ENCODE assay signal across 25 mouse cellular contexts in the genomic region with DNA sequence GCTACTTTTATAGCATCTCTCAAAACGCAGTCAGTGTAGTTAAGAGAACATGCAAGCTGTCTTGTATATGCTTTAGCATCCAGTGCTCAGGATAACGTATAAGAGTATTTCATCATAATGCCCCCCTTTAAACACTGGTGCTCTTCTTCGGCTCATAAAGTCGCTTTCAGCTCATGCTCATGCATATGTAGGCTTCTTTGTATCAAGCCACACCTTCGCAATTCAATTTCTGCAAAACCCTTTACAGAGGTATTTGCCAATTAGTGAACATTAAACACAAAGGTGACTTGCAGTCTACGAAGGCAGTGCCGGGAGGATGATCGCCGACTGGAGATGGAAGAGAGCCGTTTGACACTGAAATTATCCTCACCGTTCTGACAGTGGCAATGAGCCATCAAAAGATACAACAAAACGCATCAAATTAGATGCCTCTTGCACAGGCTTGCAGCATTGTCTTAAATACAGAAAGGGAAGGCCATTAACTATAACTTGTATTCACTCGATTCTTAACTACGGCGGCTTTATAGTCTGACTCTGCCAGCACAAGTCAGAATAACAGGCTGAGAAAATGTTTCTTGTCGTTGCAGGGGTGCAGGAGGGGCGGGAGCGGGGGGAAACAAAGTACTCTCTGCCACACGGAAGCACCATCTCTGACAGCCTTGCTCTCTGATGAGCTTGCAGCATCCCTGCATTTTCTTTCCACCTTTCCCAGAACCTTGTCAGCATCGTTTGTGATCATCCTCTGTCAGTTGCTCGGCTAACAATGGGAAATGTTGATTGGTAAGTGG.
A peak's percentile ranks its signal among the peaks of the same experiment; 100 is the strongest.
DNase-seq lines count a peak whose midpoint lies in the region; ATAC-seq lines count a peak whose summit lies in the region.
"Had no signal": no experiment of that assay in that cellular context is flagged by ENCODE, and none has a peak within 500 bp of the region (broad histone marks: within the 10 kb centered on the region; RNA-seq: fewer than 3 reads in every experiment).

No protein-coding gene starts in this region.

- peaks cover 16% of the 10 kb centered on the region for H3K4me1 ChIP-seq in forebrain, embryonic 13.5 days
- H3K4me1 ChIP-seq in forebrain, embryonic 10.5 days, result peaks cover 18% of the 10 kb centered on the region
- no peaks in the 10 kb centered on the region for H3K4me1 ChIP-seq in midbrain, embryonic 14.5 days (ENCODE audit: control insufficient read depth, insufficient read depth, low read length)
- H3K4me1 ChIP-seq in midbrain, embryonic 10.5 days, result 0 out of 2 replicates have a peak, but pooled peaks cover 2% of the 10 kb centered on the region
- peaks cover 7% of the 10 kb centered on the region; the same call in 1 of the 2 replicates for H3K4me1 ChIP-seq in hindbrain, embryonic 16.5 days (ENCODE audit: control insufficient read depth, insufficient read depth, low read depth, low read length)
- H3K4me1 ChIP-seq: stomach, embryonic 15.5 days had no signal

- peak overlapping the region; percentile 36 for H3K4me2 ChIP-seq in forebrain, embryonic 13.5 days
- 0 out of 2 replicates have a peak overlapping the region, but pooled peaks have one; percentile 6 for H3K4me2 ChIP-seq in midbrain, embryonic 14.5 days (ENCODE audit: low read length)
- peak overlapping the region; percentile 23; the same call in 1 of the 2 replicates for H3K4me2 ChIP-seq in hindbrain, embryonic 16.5 days (ENCODE audit: low read length)
- H3K4me2 ChIP-seq: stomach, embryonic 15.5 days had no signal

- no peak overlapping the region for H3K4me3 ChIP-seq in forebrain, embryonic 13.5 days
- no peak overlapping the region for H3K4me3 ChIP-seq in forebrain, embryonic 10.5 days
- no peak overlapping the region for H3K4me3 ChIP-seq in midbrain, embryonic 14.5 days (replicated peaks; ENCODE audit: low read depth, low read length)
- H3K4me3 ChIP-seq in midbrain, embryonic 10.5 days, result no peak overlapping the region
- H3K4me3 ChIP-seq in hindbrain, embryonic 16.5 days (ENCODE audit: low read length), result no peak overlapping the region
- H3K4me3 ChIP-seq: embryonic facial prominence, embryonic 10.5 days; layer of hippocampus, adult 2 months; stomach, embryonic 15.5 days had no signal

- peak overlapping the region; percentile 37 for H3K27ac ChIP-seq in forebrain, embryonic 13.5 days
- no peak overlapping the region for H3K27ac ChIP-seq in forebrain, embryonic 10.5 days
- peak overlapping the region; percentile 60 for H3K27ac ChIP-seq in midbrain, embryonic 14.5 days (replicated peaks; ENCODE audit: low read depth, low read length)
- H3K27ac ChIP-seq in midbrain, embryonic 10.5 days (replicated peaks), result no peak overlapping the region
- H3K27ac ChIP-seq in hindbrain, embryonic 16.5 days (ENCODE audit: low read depth, low read length), result peak overlapping the region; percentile 12; the same call in 1 of the 2 replicates
- H3K27ac ChIP-seq: embryonic facial prominence, embryonic 10.5 days; layer of hippocampus, adult 2 months; stomach, embryonic 15.5 days had no signal

- WGBS in forebrain, embryonic 13.5 days, result 34% methylated on average over 21 of the region's 21 CpGs
- 78% methylated on average over 21 of the region's 21 CpGs for WGBS in forebrain, embryonic 10.5 days
- WGBS in midbrain, embryonic 14.5 days, result 59% methylated on average over 21 of the region's 21 CpGs
- WGBS in midbrain, embryonic 10.5 days, result 84% methylated on average over 21 of the region's 21 CpGs
- WGBS in hindbrain, embryonic 16.5 days, result 53% methylated on average over 21 of the region's 21 CpGs

- no peaks in the 10 kb centered on the region for H3K27me3 ChIP-seq in forebrain, embryonic 13.5 days
- H3K27me3 ChIP-seq in forebrain, embryonic 10.5 days (ENCODE audit: poor library complexity, severe bottlenecking), result no peaks in the 10 kb centered on the region; the same call in 1 of the 2 replicates
- no peaks in the 10 kb centered on the region for H3K27me3 ChIP-seq in midbrain, embryonic 14.5 days (ENCODE audit: control insufficient read depth, insufficient read depth, low read length)
- no peaks in the 10 kb centered on the region for H3K27me3 ChIP-seq in midbrain, embryonic 10.5 days (ENCODE audit: low read depth, poor library complexity, severe bottlenecking)
- H3K27me3 ChIP-seq in hindbrain, embryonic 16.5 days (replicated peaks; ENCODE audit: control insufficient read depth, insufficient read depth, low read length), result no peaks in the 10 kb centered on the region
- H3K27me3 ChIP-seq: Patski; stomach, embryonic 15.5 days had no signal

- ATAC-seq in forebrain, embryonic 13.5 days, result peak; percentile 38; the same call in 1 of the 2 replicates
- ATAC-seq in midbrain, embryonic 14.5 days (ENCODE audit: low FRiP score, low TSS enrichment), result no peak
- ATAC-seq in hindbrain, embryonic 16.5 days, result no peak
- no peak for ATAC-seq in activated CD4-positive, CD25-positive, alpha-beta regulatory T cell, adult 4 months
- ATAC-seq: CD4-positive, CD25-positive, alpha-beta regulatory T cell, adult 4 months; inflammation-experienced regulatory T-cells, adult 6 months; lung, postnatal 0 days; Patski had no signal

- no peaks in the 10 kb centered on the region for H3K36me3 ChIP-seq in forebrain, embryonic 13.5 days (ENCODE audit: poor library complexity, severe bottlenecking)
- H3K36me3 ChIP-seq in forebrain, embryonic 10.5 days (replicated peaks), result no peaks in the 10 kb centered on the region
- H3K36me3 ChIP-seq in midbrain, embryonic 14.5 days (ENCODE audit: control insufficient read depth, insufficient read depth, low read length), result no peaks in the 10 kb centered on the region
- H3K36me3 ChIP-seq in midbrain, embryonic 10.5 days, result no peaks in the 10 kb centered on the region
- H3K36me3 ChIP-seq in hindbrain, embryonic 16.5 days (ENCODE audit: control insufficient read depth, insufficient read depth, low read length), result no peaks in the 10 kb centered on the region
- H3K36me3 ChIP-seq: embryonic facial prominence, embryonic 10.5 days; stomach, embryonic 15.5 days had no signal

- DNase-seq in forebrain, embryonic 10.5 days (ENCODE audit: extremely low spot score, low spot score), result no peak
- DNase-seq in midbrain, embryonic 14.5 days, result peak; percentile 46
- DNase-seq in midbrain, embryonic 10.5 days (ENCODE audit: low spot score), result no peak
- DNase-seq in retina, postnatal 1 day, result peak; percentile 25
- no peak for DNase-seq in cerebellum, adult 9-10 months
- DNase-seq: adrenal gland, postnatal 25 days; cerebellum, adult 8-10 months; gastrocnemius, postnatal 36 days; heart, postnatal 10 days; kidney, adult 2 months; kidney, postnatal 10 days; left cerebral cortex, postnatal 4 days; liver; thymus, adult 18-20 months; thymus, postnatal 4 days had no signal

- no peaks in the 10 kb centered on the region for H3K9me3 ChIP-seq in forebrain, embryonic 13.5 days (replicated peaks)
- no peaks in the 10 kb centered on the region for H3K9me3 ChIP-seq in forebrain, embryonic 10.5 days
- no peaks in the 10 kb centered on the region for H3K9me3 ChIP-seq in midbrain, embryonic 14.5 days (ENCODE audit: control insufficient read depth, low read length)
- no peaks in the 10 kb centered on the region for H3K9me3 ChIP-seq in midbrain, embryonic 10.5 days (replicated peaks)
- no peaks in the 10 kb centered on the region for H3K9me3 ChIP-seq in hindbrain, embryonic 16.5 days (ENCODE audit: control insufficient read depth, low read length)
- H3K9me3 ChIP-seq: embryonic facial prominence, embryonic 10.5 days; stomach, embryonic 15.5 days had no signal

- H3K9ac ChIP-seq in forebrain, embryonic 13.5 days, result peak overlapping the region; percentile 30; the same call in 1 of the 2 replicates
- H3K9ac ChIP-seq in midbrain, embryonic 14.5 days (replicated peaks; ENCODE audit: low read length), result no peak overlapping the region
- H3K9ac ChIP-seq in hindbrain, embryonic 16.5 days (ENCODE audit: low read depth, low read length), result no peak overlapping the region
- H3K9ac ChIP-seq: stomach, embryonic 15.5 days had no signal

Comparison
In these comparisons a context has a peak if more than half of its experiments do, and no peak if none do; other contexts are left out.
1. H3K27ac ChIP-seq: peak in forebrain, embryonic 13.5 days (single experiment), midbrain, embryonic 14.5 days (single experiment) and hindbrain, embryonic 16.5 days (single experiment); none in forebrain, embryonic 10.5 days (single experiment) and midbrain, embryonic 10.5 days (single experiment).
2. DNase-seq: peak in midbrain, embryonic 14.5 days (single experiment) and retina, postnatal 1 day (single experiment); none in forebrain, embryonic 10.5 days (single experiment), midbrain, embryonic 10.5 days (single experiment) and cerebellum, adult 9-10 months (single experiment).
3. Peak in every context shown above with its lines, with median percentiles within 50 percentile points of each other: H3K4me2 ChIP-seq.